Mouse (Mus musculus) embryonic facial prominence, embryonic 11.5 days (tissue): ENCODE measurements around the gene Zfp207. TPM values are rescaled to one million over a fixed set of nuclear protein-coding genes. Genes with fewer than 3 reads are reported as not detected.

Experiments used
- ATAC-seq: fragments of 200-750 bp; cut with Nextera tagmentation; replicated peaks from 2 replicates; pipeline ENCODE4 v1.8.0; 2017; ENCODE audit warnings: low read depth; ENCODE audit not compliant: insufficient number of reproducible peaks, low FRiP score, low TSS enrichment
- DNase-seq: peaks from one replicate; pipeline ENCODE4 v3.0.0-alpha.2; 2015; ENCODE audit warnings: low spot score
- H3K27ac ChIP-seq: fragments of 300-500 bp; sonication (generic); replicated peaks from 2 replicates; pipeline ENCODE4 v1.5.1; 2014; ENCODE audit warnings: mild to moderate bottlenecking, low read depth, low read length, control low read depth
- H3K27me3 ChIP-seq: fragments of 300-500 bp; sonication (generic); 2 replicates; pipeline ENCODE4 v1.6.1; 2014; ENCODE audit warnings: mild to moderate bottlenecking, low read length, moderate library complexity, mixed read lengths; ENCODE audit not compliant: control insufficient read depth, insufficient read depth
- H3K36me3 ChIP-seq: fragments of 300-500 bp; sonication (generic); replicated peaks from 2 replicates; pipeline ENCODE4 v1.6.1; 2014; ENCODE audit warnings: low read depth, mild to moderate bottlenecking, low read length, moderate library complexity, mixed read lengths; ENCODE audit not compliant: control insufficient read depth, insufficient read depth
- H3K4me1 ChIP-seq: fragments of 300-500 bp; sonication (generic); 2 replicates; pipeline ENCODE4 v1.6.1; 2014; ENCODE audit warnings: low read length, mixed read lengths; ENCODE audit not compliant: control insufficient read depth, insufficient read depth
- H3K4me2 ChIP-seq: fragments of 300-500 bp; sonication (generic); 2 replicates; pipeline ENCODE4 v1.6.1; 2014; ENCODE audit warnings: low read depth, mild to moderate bottlenecking, control low read depth, low read length, moderate library complexity
- H3K4me3 ChIP-seq: fragments of 300-500 bp; sonication (generic); 2 replicates; pipeline ENCODE4 v1.5.1; 2014; ENCODE audit warnings: low read depth, low read length, control low read depth
- H3K9ac ChIP-seq: fragments of 300-500 bp; sonication (generic); replicated peaks from 2 replicates; pipeline ENCODE4 v1.6.1; 2014; ENCODE audit warnings: mild to moderate bottlenecking, control low read depth, low read length
- H3K9me3 ChIP-seq: fragments of 300-500 bp; sonication (generic); replicated peaks from 2 replicates; pipeline ENCODE4 v1.6.1; 2016; ENCODE audit warnings: mild to moderate bottlenecking, low read length, inconsistent platforms, mixed read lengths; ENCODE audit not compliant: control insufficient read depth
- WGBS: fragments of 180-500 bp; shearing (Covaris S2); extraction: QIAGEN DNeasy Blood & Tissue Kit; methylation state at CpG from one replicate; pipeline ENCODE4 v1.1.7; 2014; 5-methylcytosine and 5-hydroxymethylcytosine counted together
- polyA plus RNA-seq: library from polyadenylated mRNA; unstranded; fragments of >200 nt; fragmentation: Nextera tagmentation; extraction: Ambion mirVana; gene quantifications from 2 replicates; pipeline ENCODE4 v1.2.1, GENCODE M21; 2014

The Zfp207 gene
- 370 and 383 TPM in 2 replicates for polyA plus RNA-seq

DNA sequence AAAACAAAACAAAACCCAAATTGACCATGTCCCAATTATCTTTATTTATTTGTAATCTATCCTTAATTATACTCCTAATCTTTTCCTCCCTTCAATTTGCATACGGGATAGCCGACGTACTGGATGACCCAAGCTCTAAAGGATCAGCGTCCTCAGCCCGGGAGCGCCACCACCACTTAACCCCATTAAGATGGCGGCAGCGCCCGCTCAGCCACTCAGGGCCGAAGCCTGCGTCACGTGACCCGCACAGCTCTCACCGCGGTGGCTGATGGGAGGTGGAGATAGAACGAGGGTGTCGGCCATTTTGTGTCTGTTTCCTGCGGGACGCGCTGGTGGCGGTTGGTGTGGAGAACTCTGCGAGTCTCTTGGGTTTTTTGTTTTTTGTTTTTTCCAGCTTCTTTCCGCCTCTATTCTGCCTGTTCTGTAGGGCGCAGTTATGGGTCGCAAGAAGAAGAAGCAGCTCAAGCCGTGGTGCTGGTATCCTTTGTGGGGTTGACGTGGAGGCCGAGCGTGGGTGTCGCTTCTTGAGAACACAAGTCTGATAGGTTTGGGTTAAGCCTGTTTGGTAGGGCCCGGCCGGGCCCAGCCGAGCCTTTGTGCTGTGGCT, at the start of gene Zfp207:
Zfp207 (plus strand) TSS at position 261 of the 607 bp plus-strand sequence.
- Histone ChIP-seq H3K4me2 (peak within 1 kb of the TSS; percentile 56), H3K36me3 (no peaks in the 10 kb centered on the region; the same call in 1 of the 2 replicates), H3K4me3 (peak within 1 kb of the TSS; percentile 82), H3K9ac (peak within 1 kb of the TSS; percentile 93), H3K27me3 (no peaks in the 10 kb centered on the region), H3K27ac (peak within 1 kb of the TSS; percentile 31), H3K4me1 (0 out of 2 replicates have a peak, but pooled peaks cover 3% of the 10 kb centered on the region), H3K9me3 (no peaks in the 10 kb centered on the region)
- ATAC-seq, result peak; percentile 95
- WGBS, result under 1% methylated on average over 33 of the region's 33 CpGs
- DNase-seq, result peak; percentile 99

DNA sequence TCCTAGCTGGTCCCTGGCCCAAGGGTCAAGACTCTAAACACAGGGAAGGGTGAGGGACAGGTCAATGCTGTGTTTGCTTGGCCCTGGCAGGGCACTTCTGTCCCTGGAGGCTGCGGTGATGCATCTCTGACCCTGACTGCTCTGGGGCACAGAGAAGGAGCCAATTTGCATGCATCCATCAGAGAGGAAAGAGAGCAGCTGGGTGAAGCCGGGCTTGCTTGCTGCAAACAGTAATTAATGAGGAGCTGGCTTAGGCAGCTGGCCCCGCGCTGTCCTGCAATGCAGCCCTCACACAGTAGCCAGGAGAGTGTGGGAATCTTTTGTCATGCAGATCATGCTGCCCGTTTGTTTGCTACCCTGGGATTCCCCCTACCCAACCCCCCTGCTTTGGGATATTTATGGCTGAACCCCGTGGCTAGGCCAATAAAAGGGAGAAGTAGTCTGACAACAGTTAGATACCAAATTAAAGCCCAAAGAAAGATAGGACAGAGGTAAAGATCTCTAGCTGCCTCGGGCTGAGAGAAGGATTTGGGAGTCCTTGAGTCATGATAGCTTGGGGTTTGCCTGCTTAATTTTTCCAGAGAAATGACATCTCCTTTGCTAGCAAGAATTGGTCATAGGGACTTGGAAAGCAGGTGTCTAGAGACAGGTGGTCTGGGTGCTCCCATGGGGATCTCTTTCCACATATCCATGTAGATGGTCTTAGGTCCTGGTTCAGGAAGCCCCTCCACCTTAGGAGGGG, 47.3 kb upstream of the Zfp207 start:
- DNase-seq (peak; percentile 37), ATAC-seq (peak; percentile 86)
- 2% methylated on average over 7 of the region's 7 CpGs for WGBS

DNA sequence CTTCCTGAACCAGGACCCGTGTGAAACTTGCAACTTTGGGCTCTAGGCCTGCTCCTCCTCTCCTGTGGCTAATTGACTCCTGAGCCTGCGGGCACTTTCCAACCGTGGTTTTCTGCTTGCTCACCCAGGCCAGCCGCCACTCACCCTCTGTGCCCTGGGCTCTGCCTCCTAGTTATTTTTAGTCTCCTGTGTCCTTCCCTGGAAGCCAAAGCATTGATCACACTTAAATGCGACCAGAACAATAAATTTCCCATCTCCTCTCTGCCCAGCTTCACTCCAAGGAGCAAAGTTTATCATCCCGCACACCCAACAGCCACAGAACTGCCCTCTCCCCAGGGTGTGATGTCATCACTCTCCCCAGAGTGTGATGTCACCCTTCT, 46.7 kb upstream of the Zfp207 start:
- Histone ChIP-seq H3K9me3 (no peaks in the 10 kb centered on the region), H3K27me3 (no peaks in the 10 kb centered on the region), H3K27ac (no peak overlapping the region), H3K9ac (no peak overlapping the region), H3K4me2 (no peak overlapping the region), H3K4me3 (no peak overlapping the region), H3K4me1 (peaks cover 2% of the 10 kb centered on the region; the same call in 1 of the 2 replicates), H3K36me3 (no peaks in the 10 kb centered on the region)
- no peak for DNase-seq
- 9% methylated on average over 6 of the region's 6 CpGs for WGBS
- no peak for ATAC-seq

More for the DNA sequence above, 47.3 kb upstream of the Zfp207 start:
- Histone ChIP-seq H3K9me3 (no peaks in the 10 kb centered on the region), H3K9ac (no peak overlapping the region), H3K27me3 (no peaks in the 10 kb centered on the region), H3K4me3 (no peak overlapping the region), H3K27ac (peak overlapping the region; percentile 24; the same call in 1 of the 2 replicates), H3K4me1 (peaks cover 2% of the 10 kb centered on the region; the same call in 1 of the 2 replicates), H3K36me3 (no peaks in the 10 kb centered on the region), H3K4me2 (no peak overlapping the region)

DNA sequence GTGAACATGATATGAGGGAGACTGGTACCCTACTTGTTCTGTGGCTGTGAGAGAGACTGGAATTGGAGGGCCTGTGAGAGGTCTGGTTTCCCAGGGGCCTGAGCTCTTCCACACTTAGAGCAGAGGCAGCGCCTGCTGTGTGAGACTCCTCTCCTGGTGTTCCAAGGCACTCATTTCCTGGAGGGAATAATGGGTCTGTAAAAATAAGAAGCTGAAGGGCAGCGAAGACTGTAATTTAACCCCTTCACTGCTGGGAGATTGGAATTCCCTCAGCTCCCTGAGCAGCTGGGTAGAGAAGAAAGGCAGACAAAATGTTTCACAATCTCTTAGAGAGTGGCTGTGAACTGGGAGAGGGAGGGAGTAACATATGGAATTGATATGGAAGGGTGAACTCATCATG, 40.6 kb upstream of the Zfp207 start:
- WGBS, result 0% methylated on average over 2 of the region's 2 CpGs
- no peak for ATAC-seq
- H3K9me3 ChIP-seq, result no peaks in the 10 kb centered on the region
- H3K4me1 ChIP-seq, result no peaks in the 10 kb centered on the region
- no peak overlapping the region for H3K4me3 ChIP-seq
- H3K27ac ChIP-seq, result no peak overlapping the region
- H3K4me2 ChIP-seq, result no peak overlapping the region
- no peak overlapping the region for H3K9ac ChIP-seq
- no peaks in the 10 kb centered on the region for H3K36me3 ChIP-seq
- peak; percentile 75 for DNase-seq
- no peaks in the 10 kb centered on the region for H3K27me3 ChIP-seq

DNA sequence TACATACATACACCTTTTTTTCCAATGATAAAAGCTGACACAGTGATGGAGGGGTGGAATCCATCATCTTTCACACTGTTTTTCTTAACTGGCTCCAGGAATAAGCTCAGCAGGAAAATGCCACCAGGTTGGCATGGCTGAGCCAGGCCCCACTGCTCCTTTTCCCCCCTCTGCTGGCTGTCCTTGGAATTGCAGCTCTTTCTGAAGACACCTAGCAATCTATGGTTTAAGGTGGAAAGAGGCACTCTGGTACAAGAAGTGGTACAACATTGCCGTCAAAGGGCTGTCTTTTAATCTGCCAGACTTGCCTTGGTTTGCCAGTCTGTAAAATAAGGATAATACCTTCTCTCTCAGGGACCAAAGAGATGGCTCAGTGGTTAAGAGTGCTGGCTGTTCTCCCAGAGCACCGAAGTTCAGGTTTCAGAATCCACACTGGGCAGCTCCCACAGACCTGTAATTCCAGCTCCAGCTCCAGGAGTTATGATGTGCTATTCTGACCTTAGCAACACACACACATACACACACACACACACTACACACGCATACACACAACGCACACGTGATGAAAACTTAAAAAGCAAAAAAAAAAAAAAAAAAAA, 31.1 kb upstream of the Zfp207 start:
- Histone ChIP-seq H3K9me3 (no peaks in the 10 kb centered on the region), H3K4me3 (no peak overlapping the region), H3K36me3 (no peaks in the 10 kb centered on the region), H3K27ac (no peak overlapping the region), H3K4me2 (no peak overlapping the region), H3K4me1 (no peaks in the 10 kb centered on the region), H3K9ac (no peak overlapping the region), H3K27me3 (no peaks in the 10 kb centered on the region)
- DNase-seq, result peak; percentile 89
- no peak for ATAC-seq
- 71% methylated on average over 5 of the region's 5 CpGs for WGBS

DNA sequence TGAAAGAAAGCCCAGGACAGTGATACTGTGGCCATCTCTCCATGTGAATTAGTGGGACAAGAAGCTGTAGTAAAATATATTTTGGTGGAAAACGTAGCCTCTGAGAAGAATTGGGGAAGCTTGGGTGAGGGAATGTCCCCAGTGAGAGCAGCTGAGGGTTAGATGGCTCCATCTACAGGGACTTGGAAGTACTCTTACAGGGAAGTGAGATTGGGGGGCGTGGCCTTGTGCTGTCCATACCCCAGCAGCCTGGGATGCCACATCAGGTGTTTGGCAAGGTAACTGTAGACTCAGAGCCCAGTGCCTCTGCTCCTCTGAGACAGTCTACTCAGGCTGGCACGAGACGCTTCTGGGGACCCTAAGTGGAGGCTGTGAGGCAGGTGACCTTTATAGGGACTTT, 28.2 kb upstream of the Zfp207 start:
- Histone ChIP-seq H3K27me3 (no peaks in the 10 kb centered on the region), H3K4me3 (no peak overlapping the region), H3K9me3 (no peaks in the 10 kb centered on the region), H3K4me2 (no peak overlapping the region), H3K4me1 (no peaks in the 10 kb centered on the region), H3K36me3 (no peaks in the 10 kb centered on the region), H3K9ac (no peak overlapping the region), H3K27ac (no peak overlapping the region)
- DNase-seq (peak; percentile 26), ATAC-seq (no peak)
- 40% methylated on average over 4 of the region's 4 CpGs for WGBS

DNA sequence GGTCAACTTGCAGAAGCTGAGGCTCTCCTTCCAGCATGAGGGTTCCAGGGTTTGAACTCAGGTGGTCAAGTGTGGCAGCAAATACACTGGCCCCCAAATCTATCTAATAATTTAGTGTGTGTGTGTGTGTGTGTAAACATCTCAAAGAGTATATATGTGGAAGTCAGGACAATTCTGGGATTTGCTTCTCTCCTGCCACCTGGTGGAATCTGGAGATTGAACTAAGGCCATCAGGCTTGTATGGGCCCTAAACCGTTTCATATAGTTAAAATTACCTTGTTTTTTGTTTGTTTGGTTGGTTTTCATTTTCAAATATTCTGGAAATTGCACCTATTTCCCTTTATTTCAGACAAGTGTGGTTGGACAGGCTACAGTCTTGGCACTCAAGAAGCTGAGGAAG, 14.1 kb upstream of the Zfp207 start:
- Histone ChIP-seq H3K27me3 (no peaks in the 10 kb centered on the region), H3K27ac (no peak overlapping the region), H3K4me3 (no peak overlapping the region), H3K36me3 (no peaks in the 10 kb centered on the region; the same call in 1 of the 2 replicates), H3K4me2 (no peak overlapping the region), H3K9ac (no peak overlapping the region), H3K9me3 (no peaks in the 10 kb centered on the region), H3K4me1 (no peaks in the 10 kb centered on the region)
- WGBS, result 86% methylated on average over 1 of the region's 1 CpGs
- no peak for DNase-seq
- ATAC-seq, result no peak

DNA sequence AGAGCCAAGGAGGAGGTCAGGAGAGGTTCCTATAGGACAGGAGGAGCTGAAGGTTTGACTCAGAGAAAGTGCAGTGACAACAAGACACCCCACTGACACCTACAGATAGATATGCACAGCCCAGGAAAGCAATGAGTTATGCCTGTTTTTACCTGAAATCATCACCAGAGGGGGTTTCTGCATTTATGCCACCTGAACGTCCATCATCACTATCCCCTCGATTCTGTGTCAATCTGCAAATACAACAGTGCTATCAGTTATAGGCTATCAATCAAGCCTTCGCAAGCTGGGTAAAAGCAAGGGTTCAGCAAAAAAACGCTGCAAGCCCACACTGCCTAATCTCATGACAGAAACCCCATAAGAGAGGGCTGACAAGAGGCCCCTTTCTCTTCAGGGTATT, 6.4 kb upstream of the Zfp207 start:
- 72% methylated on average over 4 of the region's 4 CpGs for WGBS
- no peak overlapping the region for H3K4me3 ChIP-seq
- H3K4me2 ChIP-seq, result no peak overlapping the region
- H3K9ac ChIP-seq, result no peak overlapping the region
- no peak overlapping the region for H3K27ac ChIP-seq
- H3K9me3 ChIP-seq, result no peaks in the 10 kb centered on the region
- DNase-seq (no peak), ATAC-seq (no peak)
- no peaks in the 10 kb centered on the region for H3K27me3 ChIP-seq
- 0 out of 2 replicates have a peak, but pooled peaks cover 2% of the 10 kb centered on the region for H3K36me3 ChIP-seq
- H3K4me1 ChIP-seq, result no peaks in the 10 kb centered on the region
